Mouse (Mus musculus) erythroid progenitor cell, adult 5-6 weeks (primary cell): ENCODE results near the gene Dcp1b. TPM values are rescaled to one million over a fixed set of nuclear protein-coding genes. Genes with fewer than 3 reads are reported as not detected.

Source experiments
- ATAC-seq: replicated peaks from 2 replicates; pipeline ENCODE4 v1.8.0; 2016; ENCODE audit warnings: moderate number of reproducible peaks, mild to moderate bottlenecking, moderate TSS enrichment, inconsistent platforms; ENCODE audit not compliant: poor library complexity, low FRiP score, severe bottlenecking
- total RNA-seq, 2 experiments: library from RNA; stranded (forward) in 1 of 2; stranded (reverse) in 1 of 2; fragments of 150-400 nt in 1 of 2; fragments of 186-747, 209-891 nt in 1 of 2; gene quantifications; 2 replicates each; pipeline versions ENCODE4 v1.2.3 to v1.2.4; 2015 to 2017; ENCODE audit warnings: low replicate concordance in 2 of 2

The Dcp1b gene
- total RNA-seq (2015; ENCODE audit: low replicate concordance) = 4.2 and 6.5 TPM in 2 replicates
- 2.6 and 4.0 TPM in 2 replicates for total RNA-seq (2017; ENCODE audit: low replicate concordance)

- peak; percentile 80 for ATAC-seq
These were observed at the start of gene Dcp1b for GRCm38 (mm10) chr6:119175078-119175853. Gene Dcp1b (plus strand): TSS chr6:119175253.

DNA sequence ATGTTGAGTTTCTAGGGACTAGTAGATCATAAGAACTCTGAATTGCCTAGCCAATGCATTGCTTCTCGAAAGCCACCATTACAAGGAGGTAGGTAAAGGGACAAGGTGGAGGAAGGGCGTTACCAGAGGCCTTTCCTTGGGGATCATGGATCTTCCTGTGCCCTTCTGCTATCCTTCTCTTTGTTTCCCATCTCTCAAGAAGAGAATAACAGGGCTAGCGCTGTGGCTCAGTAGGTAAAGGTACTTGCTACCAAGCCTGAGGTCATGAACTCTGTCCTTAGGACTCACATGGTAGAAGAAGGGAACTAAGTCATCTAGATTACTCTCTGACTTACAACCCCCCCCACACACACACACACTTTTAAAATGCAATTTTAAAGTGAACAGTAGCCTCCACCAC is 48.1 kb upstream of the Dcp1b start:
- no peak for ATAC-seq

GRCm38 (mm10) chr6:119128076-119128475 is 47.0 kb upstream of the Dcp1b start:
- ATAC-seq = no peak

- ATAC-seq = no peak
These were observed 46.5 kb upstream of the Dcp1b start for GRCm38 (mm10) chr6:119128521-119128920.

GRCm38 (mm10) chr6:119129664-119130063 is 45.4 kb upstream of the Dcp1b start:
- peak; percentile 52; the same call in 1 of the 2 replicates for ATAC-seq

- ATAC-seq = no peak
These were observed 42.8 kb upstream of the Dcp1b start for GRCm38 (mm10) chr6:119132111-119132735.

- ATAC-seq = no peak
These were observed 42.2 kb upstream of the Dcp1b start for GRCm38 (mm10) chr6:119132863-119133262.

DNA sequence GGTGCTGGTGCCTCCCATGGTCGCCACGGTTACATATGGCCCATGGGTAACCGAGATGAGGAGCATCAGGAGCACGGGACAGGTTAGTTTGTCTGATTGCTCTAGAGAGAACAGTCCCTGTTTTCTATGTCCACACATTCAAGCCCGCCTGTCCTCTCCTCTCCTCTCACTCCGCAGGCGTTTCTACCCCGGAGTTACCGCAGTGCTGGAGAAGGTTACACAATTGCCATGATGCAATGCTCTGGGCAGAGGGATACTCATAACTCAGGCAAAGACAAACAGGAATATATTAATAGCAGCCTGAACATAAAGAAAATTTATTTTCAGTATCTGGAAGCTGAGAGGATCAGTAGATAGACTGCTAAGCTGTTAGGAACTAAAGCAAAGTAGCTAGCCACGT is 37.3 kb upstream of the Dcp1b start:
- no peak for ATAC-seq

- ATAC-seq = no peak
These were observed 35.5 kb upstream of the Dcp1b start for GRCm38 (mm10) chr6:119139561-119139960.

DNA sequence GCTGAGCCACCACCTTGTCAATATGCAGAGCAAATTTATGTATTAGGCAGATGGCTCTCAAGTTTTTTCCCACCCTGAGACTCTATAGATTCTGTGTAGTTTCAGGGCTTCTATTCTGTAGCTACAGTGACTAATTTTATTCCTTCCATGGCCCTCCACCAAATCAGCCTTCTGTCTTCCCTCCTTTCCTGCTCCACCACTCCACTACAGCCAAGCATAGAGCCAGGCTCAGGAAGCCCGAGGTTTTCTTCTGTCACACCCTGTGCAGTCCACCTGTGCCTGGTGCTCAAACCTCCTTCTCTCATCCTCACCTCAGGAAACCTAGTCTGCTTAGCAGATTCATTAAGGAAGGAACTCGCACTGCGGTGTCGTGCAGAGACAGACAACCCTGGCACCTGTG is 29.9 kb upstream of the Dcp1b start:
- ATAC-seq = no peak

DNA sequence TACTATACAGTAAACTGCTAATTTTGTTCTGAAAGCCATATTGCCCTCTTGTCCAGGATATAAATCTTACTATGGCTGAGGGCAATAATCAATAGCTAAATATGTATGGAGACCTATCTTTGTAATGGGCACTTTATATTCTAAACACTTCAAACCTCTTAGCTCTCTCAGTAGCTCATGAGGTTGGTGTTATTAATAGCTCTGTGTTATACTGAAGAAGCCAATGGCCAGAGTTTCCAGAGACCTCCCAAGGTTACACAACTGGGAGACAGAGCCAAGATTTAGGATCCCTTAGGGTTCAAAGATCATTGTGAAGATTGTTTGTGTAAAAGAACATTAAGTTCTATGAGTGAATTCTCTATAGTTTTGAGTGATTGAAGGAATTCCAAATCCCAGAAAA is 9.4 kb upstream of the Dcp1b start:
- no peak for ATAC-seq

- no peak for ATAC-seq
These were observed 562 bp upstream of the Dcp1b start for GRCm38 (mm10) chr6:119174307-119175074.

GRCm38 (mm10) chr6:119176103-119176502 is 1.1 kb downstream of the Dcp1b start:
- no peak for ATAC-seq

DNA sequence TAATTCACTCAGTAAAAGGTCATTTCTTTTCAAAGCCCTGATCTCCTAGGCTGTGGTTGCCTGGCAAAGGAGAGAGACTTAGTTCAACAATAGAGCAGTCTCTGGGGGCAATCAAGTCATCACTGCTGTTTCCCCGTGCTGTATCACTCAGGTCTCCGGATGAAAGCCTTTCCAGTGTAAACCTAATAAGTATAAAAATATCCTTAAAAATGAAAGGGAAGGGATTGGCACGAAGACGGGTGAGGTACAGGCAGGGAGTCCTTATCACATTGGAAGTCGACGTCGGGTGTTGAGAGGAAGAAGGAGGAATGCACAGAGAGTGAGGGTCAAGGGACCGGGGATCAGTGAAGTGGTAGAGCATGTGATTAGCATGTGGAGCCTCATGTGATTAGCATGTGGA is 2.0 kb downstream of the Dcp1b start:
- ATAC-seq = no peak

GRCm38 (mm10) chr6:119180188-119180587 is 5.1 kb downstream of the Dcp1b start:
- no peak for ATAC-seq

- ATAC-seq = no peak
These were observed 7.2 kb downstream of the Dcp1b start for GRCm38 (mm10) chr6:119182211-119182610.

DNA sequence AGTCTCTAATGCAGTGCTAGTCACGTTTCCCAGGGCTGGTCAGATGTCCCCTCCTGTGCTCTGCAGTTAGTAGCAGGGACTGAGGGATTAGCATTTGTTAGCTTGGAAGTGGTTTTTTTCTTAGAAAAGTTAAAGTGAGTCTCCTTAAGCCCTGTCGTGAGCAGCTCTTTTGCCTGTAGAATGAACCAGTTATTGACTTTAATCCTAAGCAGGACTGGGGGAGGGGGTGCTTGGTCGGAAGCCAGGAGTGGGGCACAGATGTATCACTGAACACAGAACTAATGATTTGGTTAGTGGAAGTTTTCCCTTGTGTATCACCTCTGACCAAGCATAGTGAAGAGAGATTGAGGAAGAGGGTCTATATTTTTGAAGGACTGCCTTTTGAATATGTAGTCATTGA is 8.7 kb downstream of the Dcp1b start:
- ATAC-seq = no peak

DNA sequence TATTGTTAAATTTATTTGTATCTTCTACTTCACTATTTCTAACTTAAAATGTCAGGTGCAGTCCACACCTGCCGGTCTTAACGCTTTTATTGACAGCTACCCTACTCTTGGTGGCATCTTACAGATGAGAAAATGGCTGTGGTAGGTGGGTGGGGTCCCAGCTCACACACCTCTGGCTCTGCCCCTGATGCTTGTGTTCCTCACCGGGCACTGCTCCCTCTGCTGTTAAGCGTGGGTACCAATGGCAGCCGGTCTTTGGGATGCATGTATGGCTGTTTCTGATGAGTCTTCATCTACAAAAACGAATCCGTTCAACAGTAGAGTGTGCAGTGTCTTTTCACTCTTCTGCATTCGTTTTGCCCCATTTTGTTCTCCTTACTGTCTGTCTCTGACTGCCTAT is 11.6 kb downstream of the Dcp1b start:
- ATAC-seq = no peak

GRCm38 (mm10) chr6:119187631-119188030 is 12.6 kb downstream of the Dcp1b start:
- ATAC-seq = no peak

- ATAC-seq = no peak
These were observed 16.4 kb downstream of the Dcp1b start for GRCm38 (mm10) chr6:119191478-119191877.
